Mouse (Mus musculus) ES-Bruce4 (cell line): ENCODE results near the gene Clybl. TPM values are rescaled to one million over a fixed set of nuclear protein-coding genes. Genes with fewer than 3 reads are reported as not detected.

Experiments
- H3K27ac ChIP-seq: 2 replicates; pipeline ENCODE4 v1.5.1; 2012; ENCODE audit warnings: low read length, inconsistent platforms; ENCODE audit not compliant: insufficient read depth
- H3K27me3 ChIP-seq: 2 replicates; pipeline ENCODE4 v1.6.1; 2012; ENCODE audit warnings: mild to moderate bottlenecking, low read length, inconsistent platforms; ENCODE audit not compliant: control insufficient read depth, poor library complexity, insufficient read depth, severe bottlenecking
- H3K36me3 ChIP-seq: 2 replicates; pipeline ENCODE4 v1.6.1; 2012; ENCODE audit warnings: inconsistent platforms, mild to moderate bottlenecking, low read length, moderate library complexity; ENCODE audit not compliant: control insufficient read depth, poor library complexity, insufficient read depth, severe bottlenecking
- H3K4me1 ChIP-seq: one replicate; pipeline ENCODE4 v1.8.1; 2011; ENCODE audit warnings: low read length; ENCODE audit not compliant: control insufficient read depth, insufficient read depth
- H3K4me3 ChIP-seq: 2 replicates; pipeline ENCODE4 v1.5.1; 2011; ENCODE audit warnings: low read depth, mild to moderate bottlenecking, low read length
- H3K9ac ChIP-seq: 2 replicates; pipeline ENCODE4 v1.6.1; 2012; ENCODE audit warnings: low read depth, mild to moderate bottlenecking, inconsistent platforms; ENCODE audit not compliant: poor library complexity, severe bottlenecking
- H3K9me3 ChIP-seq: replicated peaks from 2 replicates; pipeline ENCODE4 v1.6.1; 2012; ENCODE audit warnings: mild to moderate bottlenecking, low read length, inconsistent platforms; ENCODE audit not compliant: control insufficient read depth, poor library complexity, insufficient read depth, severe bottlenecking
- CTCF ChIP-seq: IDR thresholded peaks from one replicate; pipeline ENCODE4 v1.8.1; 2011; ENCODE audit warnings: low read depth, low read length
- EP300 ChIP-seq: IDR thresholded peaks from 2 replicates; pipeline ENCODE4 v1.6.1; 2011; ENCODE audit warnings: low read depth, low read length; ENCODE audit not compliant: insufficient read depth
- POLR2A ChIP-seq: IDR thresholded peaks from one replicate; pipeline ENCODE4 v1.8.1; 2011; ENCODE audit warnings: low read length; ENCODE audit not compliant: insufficient read depth
- polyA plus RNA-seq: library from polyadenylated mRNA; stranded (reverse); fragments of >200 nt; gene quantifications from 2 replicates; pipeline ENCODE4 v1.2.4, GENCODE M21; 2011; ENCODE audit warnings: low read depth; ENCODE audit not compliant: missing spikeins, insufficient read depth, insufficient read length

Gene Clybl
- polyA plus RNA-seq, 1 experiment: 36.7 TPM

GRCm38 (mm10) chr14:122209177-122209576 is 27.7 kb downstream of the Clybl start:
- H3K27me3 ChIP-seq: no peaks in the 10 kb centered on the region
- H3K27ac ChIP-seq: no peak overlapping the region
- no peaks in the 10 kb centered on the region for H3K4me1 ChIP-seq
- H3K9ac ChIP-seq: no peak overlapping the region
- no peaks in the 10 kb centered on the region for H3K36me3 ChIP-seq
- no peak overlapping the region for H3K4me3 ChIP-seq
- H3K9me3 ChIP-seq: peaks cover 2% of the 10 kb centered on the region; the same call in 1 of the 2 replicates
- TF ChIP-seq EP300 (no peak), POLR2A (no peak), CTCF (no peak)

DNA sequence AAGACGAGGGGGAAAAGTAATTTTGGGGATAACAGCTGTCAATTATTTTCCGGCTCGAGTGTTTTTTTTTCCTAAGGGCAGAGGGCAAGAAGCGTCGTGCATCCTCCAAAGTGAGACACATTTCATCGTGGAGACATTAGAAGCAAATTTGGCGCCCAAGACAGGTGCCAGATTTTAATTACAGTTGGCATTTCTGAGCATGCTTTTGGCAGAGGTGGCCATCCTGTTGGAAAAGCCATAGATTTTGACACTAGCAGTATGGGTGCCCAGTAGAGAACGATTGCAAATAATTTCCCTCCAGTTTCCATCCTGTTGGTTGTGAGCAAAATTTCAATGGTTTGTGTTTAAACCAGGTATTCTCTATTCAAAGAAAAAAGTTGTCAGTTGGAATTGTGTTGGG is 32.1 kb downstream of the Clybl start:
- Histone ChIP-seq H3K4me3 (no peak overlapping the region), H3K27me3 (no peaks in the 10 kb centered on the region), H3K36me3 (no peaks in the 10 kb centered on the region), H3K4me1 (no peaks in the 10 kb centered on the region), H3K9ac (no peak overlapping the region), H3K27ac (no peak overlapping the region), H3K9me3 (peaks cover 2% of the 10 kb centered on the region; the same call in 1 of the 2 replicates)
- TF ChIP-seq CTCF (no peak), EP300 (no peak), POLR2A (no peak)

DNA sequence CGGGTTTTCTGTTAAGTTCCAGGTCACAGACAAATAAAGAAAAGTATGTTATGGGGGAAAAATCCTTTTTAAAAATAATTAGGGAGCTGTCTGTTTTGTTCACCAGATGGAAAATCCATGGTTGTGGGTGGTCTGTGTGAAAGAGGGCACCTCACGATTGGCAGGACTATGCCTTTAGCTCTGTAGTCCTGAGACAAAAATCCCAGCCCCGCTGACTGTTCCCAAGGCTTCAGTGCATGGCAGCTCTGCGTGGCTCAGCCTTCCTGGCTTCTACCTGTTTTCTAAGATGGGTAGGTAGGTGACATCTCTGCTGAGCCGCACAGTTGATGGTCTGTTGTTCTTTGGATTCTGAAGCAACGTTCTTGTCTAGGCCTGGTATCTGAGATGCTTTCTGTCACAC is 32.6 kb downstream of the Clybl start:
- no peak overlapping the region for H3K27ac ChIP-seq
- no peaks in the 10 kb centered on the region for H3K4me1 ChIP-seq
- peaks cover 2% of the 10 kb centered on the region; the same call in 1 of the 2 replicates for H3K9me3 ChIP-seq
- no peak for TF ChIP-seq POLR2A
- no peak for TF ChIP-seq CTCF
- TF ChIP-seq EP300: no peak
- H3K9ac ChIP-seq: no peak overlapping the region
- H3K4me3 ChIP-seq: no peak overlapping the region
- H3K36me3 ChIP-seq: no peaks in the 10 kb centered on the region
- no peaks in the 10 kb centered on the region for H3K27me3 ChIP-seq

DNA sequence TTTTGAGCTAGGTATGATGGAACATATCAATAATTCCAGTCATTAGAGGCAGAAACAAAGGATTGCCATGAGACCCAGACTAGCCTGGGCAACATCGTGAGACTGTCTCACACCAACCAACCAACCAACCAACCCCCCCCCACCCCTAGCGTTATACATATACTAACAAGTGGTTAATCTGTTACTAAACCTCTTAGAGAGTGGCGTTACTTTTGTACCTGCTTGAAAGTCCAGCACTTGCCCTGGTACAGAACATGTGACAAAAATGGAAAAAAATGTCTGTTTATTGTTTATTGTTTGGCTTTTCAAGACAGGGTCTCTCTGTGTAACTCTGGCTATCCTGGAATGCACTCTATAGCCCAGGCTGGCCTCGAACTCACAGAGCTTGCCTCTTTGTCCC is 35.7 kb downstream of the Clybl start:
- H3K36me3 ChIP-seq: no peaks in the 10 kb centered on the region
- no peak overlapping the region for H3K27ac ChIP-seq
- no peaks in the 10 kb centered on the region for H3K4me1 ChIP-seq
- H3K9ac ChIP-seq: no peak overlapping the region
- H3K4me3 ChIP-seq: no peak overlapping the region
- H3K27me3 ChIP-seq: no peaks in the 10 kb centered on the region
- TF ChIP-seq EP300: no peak
- TF ChIP-seq POLR2A: no peak
- H3K9me3 ChIP-seq: peaks cover 2% of the 10 kb centered on the region; the same call in 1 of the 2 replicates

GRCm38 (mm10) chr14:122222934-122223374 is 41.5 kb downstream of the Clybl start:
- no peak overlapping the region for H3K9ac ChIP-seq
- H3K4me3 ChIP-seq: no peak overlapping the region
- peaks cover 4% of the 10 kb centered on the region for H3K4me1 ChIP-seq
- no peak for TF ChIP-seq EP300
- no peak for TF ChIP-seq CTCF
- no peak for TF ChIP-seq POLR2A
- no peaks in the 10 kb centered on the region for H3K9me3 ChIP-seq
- H3K36me3 ChIP-seq: no peaks in the 10 kb centered on the region
- no peak overlapping the region for H3K27ac ChIP-seq
- no peaks in the 10 kb centered on the region for H3K27me3 ChIP-seq

GRCm38 (mm10) chr14:122223461-122224102 is 42.1 kb downstream of the Clybl start:
- H3K9me3 ChIP-seq: no peaks in the 10 kb centered on the region
- TF ChIP-seq EP300 (no peak), CTCF (peak; percentile 58), POLR2A (no peak)
- no peaks in the 10 kb centered on the region for H3K27me3 ChIP-seq
- H3K27ac ChIP-seq: no peak overlapping the region
- no peak overlapping the region for H3K9ac ChIP-seq
- no peak overlapping the region for H3K4me3 ChIP-seq
- peaks cover 4% of the 10 kb centered on the region for H3K4me1 ChIP-seq
- no peaks in the 10 kb centered on the region for H3K36me3 ChIP-seq
